Mouse (Mus musculus) thymus, adult 2 months (tissue): ENCODE data around the gene Gm28308. TPM values are rescaled to one million over a fixed set of nuclear protein-coding genes. Genes with fewer than 3 reads are reported as not detected.

Source experiments
- DNase-seq: peaks from one replicate; pipeline ENCODE4 v3.0.0; 2021
- H3K27ac ChIP-seq: fragments of 200-500 bp; 2 replicates; pipeline ENCODE4 v1.5.1; 2012; ENCODE audit warnings: low read length, control low read depth; ENCODE audit not compliant: control insufficient read depth, insufficient read depth
- H3K27me3 ChIP-seq: fragments of 200-500 bp; 2 replicates; pipeline ENCODE4 v1.6.1; 2012; ENCODE audit warnings: mild to moderate bottlenecking, low read length, moderate library complexity, mixed read lengths; ENCODE audit not compliant: control insufficient read depth, insufficient read depth
- H3K36me3 ChIP-seq: fragments of 200-500 bp; 2 replicates; pipeline ENCODE4 v1.6.1; 2012; ENCODE audit warnings: mild to moderate bottlenecking, low read length, moderate library complexity; ENCODE audit not compliant: control insufficient read depth, insufficient read depth
- H3K4me1 ChIP-seq: fragments of 200-500 bp; replicated peaks from 2 replicates; pipeline ENCODE4 v1.6.1; 2012; ENCODE audit warnings: low read length; ENCODE audit not compliant: control insufficient read depth, insufficient read depth
- H3K4me3 ChIP-seq: fragments of 200-500 bp; 2 replicates; pipeline ENCODE4 v1.5.1; 2012; ENCODE audit warnings: mild to moderate bottlenecking, low read length, control low read depth, moderate library complexity; ENCODE audit not compliant: control insufficient read depth, insufficient read depth
- CTCF ChIP-seq: fragments of 200-500 bp; IDR thresholded peaks from 2 replicates; pipeline ENCODE4 v1.5.1; 2012; ENCODE audit warnings: mild to moderate bottlenecking, control low read depth, low read length, moderate library complexity, borderline replicate concordance; ENCODE audit not compliant: control insufficient read depth, poor library complexity, insufficient read depth; ENCODE audit errors: extremely low read depth
- POLR2A ChIP-seq: fragments of 200-500 bp; IDR thresholded peaks from 2 replicates; pipeline ENCODE4 v1.6.1; 2012; ENCODE audit warnings: mild to moderate bottlenecking, low read length, control low read depth, moderate library complexity; ENCODE audit not compliant: control insufficient read depth, poor library complexity, insufficient read depth; ENCODE audit errors: extremely low read depth
- WGBS: fragments of 180-500 bp; shearing (Covaris S2); methylation state at CpG from one replicate; pipeline ENCODE4 v1.1.7; 2018; 5-methylcytosine and 5-hydroxymethylcytosine counted together
- polyA plus RNA-seq: library from polyadenylated mRNA; depleted of rRNA; stranded (reverse); fragments of >200 nt; gene quantifications from 2 replicates; pipeline ENCODE4 v1.2.3, GENCODE M21; 2012

Gene Gm28308
- polyA plus RNA-seq, 1 experiment: 0.24 TPM

GRCm38 (mm10) chr6:52222729-52223128, 9.6 kb upstream of the Gm28308 start:
- DNase-seq: no peak
- Histone ChIP-seq H3K4me3 (no peak overlapping the region), H3K36me3 (no peaks in the 10 kb centered on the region), H3K27me3 (peaks cover 36% of the 10 kb centered on the region), H3K27ac (no peak overlapping the region), H3K4me1 (peaks cover 2% of the 10 kb centered on the region)
- no peak for TF ChIP-seq POLR2A
- no peak for TF ChIP-seq CTCF
- WGBS: 58% methylated on average over 13 of the region's 13 CpGs

GRCm38 (mm10) chr6:52221993-52222685, 9.0 kb upstream of the Gm28308 start:
- WGBS: 20% methylated on average over 21 of the region's 21 CpGs
- Histone ChIP-seq H3K4me3 (no peak overlapping the region), H3K27me3 (peaks cover 33% of the 10 kb centered on the region), H3K4me1 (peaks cover 8% of the 10 kb centered on the region), H3K36me3 (no peaks in the 10 kb centered on the region), H3K27ac (no peak overlapping the region)
- TF ChIP-seq POLR2A: no peak
- TF ChIP-seq CTCF: no peak
- no peak for DNase-seq

- H3K27ac ChIP-seq: no peak within 1 kb of the TSS
- peak within 1 kb of the TSS; percentile 73 for H3K4me3 ChIP-seq
- under 1% methylated on average over 46 of the region's 46 CpGs for WGBS
- TF ChIP-seq POLR2A (no peak), CTCF (peak; percentile 96)
- no peaks in the 10 kb centered on the region for H3K36me3 ChIP-seq
- H3K4me1 ChIP-seq: peaks cover 11% of the 10 kb centered on the region
- DNase-seq: peak; percentile 76
- H3K27me3 ChIP-seq: peaks cover 35% of the 10 kb centered on the region
These were observed 8.3 kb upstream of the Gm28308 start, which contains the start of gene Hoxa7 for GRCm38 (mm10) chr6:52221337-52221992. TSS of gene Hoxa7 (minus strand) at chr6:52221854.

DNA sequence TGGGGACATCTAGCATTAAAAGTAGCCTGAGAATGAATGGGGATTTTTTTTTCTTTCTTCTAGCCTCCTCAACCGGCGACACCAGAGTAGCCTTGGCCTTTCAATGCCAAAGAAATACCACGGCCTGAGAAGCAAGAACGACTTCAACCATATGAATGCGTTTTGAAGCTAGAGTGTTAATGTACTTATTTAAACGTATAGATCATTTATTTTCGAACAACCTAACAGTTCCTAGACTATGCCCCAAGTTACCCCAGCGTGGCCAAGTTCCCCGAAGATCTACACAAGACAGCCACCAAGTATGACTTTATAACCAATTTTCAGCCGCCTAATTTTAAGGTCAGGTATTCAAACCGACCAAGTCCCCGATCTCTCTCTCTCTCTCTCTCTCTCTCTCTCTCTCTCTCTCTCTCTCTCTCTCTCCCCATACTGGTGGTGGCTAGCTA, 7.7 kb upstream of the Gm28308 start:
- Histone ChIP-seq H3K4me1 (peaks cover 11% of the 10 kb centered on the region), H3K27me3 (peaks cover 31% of the 10 kb centered on the region), H3K4me3 (peak overlapping the region; percentile 73), H3K36me3 (no peaks in the 10 kb centered on the region), H3K27ac (no peak overlapping the region)
- WGBS: 6% methylated on average over 12 of the region's 12 CpGs
- TF ChIP-seq POLR2A (no peak), CTCF (no peak)
- DNase-seq: no peak

DNA sequence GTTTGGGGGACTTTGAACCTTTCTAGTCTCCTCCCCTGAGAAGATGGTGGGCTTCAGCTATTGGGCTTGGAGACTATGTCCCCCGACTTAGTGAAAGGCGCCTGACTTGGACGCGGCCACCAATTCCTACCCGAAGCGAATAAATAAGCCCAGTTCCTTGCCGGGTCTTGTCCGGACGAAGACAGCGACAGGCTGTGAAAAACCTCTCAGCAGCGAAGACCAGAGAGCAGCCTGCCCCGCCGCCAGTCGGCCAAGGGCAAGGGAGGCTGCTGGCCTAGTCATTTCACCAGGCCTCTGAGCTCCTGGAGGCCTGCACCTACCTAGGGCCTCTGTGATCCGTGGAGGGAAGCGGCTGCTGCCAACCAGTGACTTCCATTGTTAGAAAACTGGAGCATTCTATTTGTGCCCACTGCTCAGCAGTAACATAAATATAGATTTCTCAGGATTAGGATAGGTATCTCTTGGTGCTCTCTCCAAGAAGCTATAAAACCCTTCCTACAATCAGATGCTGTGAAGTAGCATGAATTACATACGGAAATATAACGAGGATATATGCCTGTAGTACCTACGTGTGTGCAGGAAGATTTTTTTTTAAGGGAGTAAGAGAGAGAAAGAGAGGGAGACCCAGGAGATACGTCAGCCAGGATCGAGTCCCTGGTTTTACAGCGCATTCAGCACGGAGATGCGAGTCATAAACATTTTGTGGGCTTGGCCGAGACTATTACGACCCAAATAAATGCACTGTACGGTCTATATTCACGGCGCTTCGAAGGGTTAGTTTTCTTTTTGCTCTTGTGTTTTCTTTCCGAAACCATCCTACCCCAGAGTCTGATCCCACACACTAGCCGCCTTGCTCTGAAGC, 7.1 kb upstream of the Gm28308 start:
- WGBS: 32% methylated on average over 32 of the region's 32 CpGs
- Histone ChIP-seq H3K36me3 (no peaks in the 10 kb centered on the region), H3K27ac (no peak overlapping the region), H3K4me1 (peaks cover 11% of the 10 kb centered on the region), H3K27me3 (peaks cover 27% of the 10 kb centered on the region), H3K4me3 (no peak overlapping the region)
- no peak for DNase-seq
- TF ChIP-seq POLR2A (no peak), CTCF (no peak)
